Mouse (Mus musculus) urinary bladder, adult 2 months (tissue): ENCODE data around the gene Kif26b. TPM values are rescaled to one million over a fixed set of nuclear protein-coding genes. Genes with fewer than 3 reads are reported as not detected.

Source experiments
- DNase-seq: peaks from one replicate; pipeline ENCODE4 v3.0.0; 2022; ENCODE audit warnings: low spot score
- polyA plus RNA-seq: library from polyadenylated mRNA; depleted of rRNA; stranded (reverse); fragments of >200 nt; gene quantifications from 2 replicates; pipeline ENCODE4 v1.2.3, GENCODE M21; 2012; rRNA removed

Kif26b gene
- 1.4 and 2.0 TPM in 2 replicates for polyA plus RNA-seq

GRCm38 (mm10) chr1:178528431-178529351 is at the start of gene Kif26b:
Gene Kif26b, plus strand, starts transcription at chr1:178529125.
- peak; percentile 47 for DNase-seq

GRCm38 (mm10) chr1:178483854-178484253 is 45.1 kb upstream of the Kif26b start:
- no peak for DNase-seq

GRCm38 (mm10) chr1:178485138-178485867 is 43.6 kb upstream of the Kif26b start:
- DNase-seq = no peak

- DNase-seq = no peak
These were observed 43.1 kb upstream of the Kif26b start for GRCm38 (mm10) chr1:178485868-178486220.

- DNase-seq = no peak
These were observed 42.1 kb upstream of the Kif26b start for GRCm38 (mm10) chr1:178486828-178487227.

- no peak for DNase-seq
These were observed 39.8 kb upstream of the Kif26b start for GRCm38 (mm10) chr1:178489127-178489526.

GRCm38 (mm10) chr1:178491733-178492132 is 37.2 kb upstream of the Kif26b start:
- DNase-seq = no peak

- no peak for DNase-seq
These were observed 36.4 kb upstream of the Kif26b start for GRCm38 (mm10) chr1:178492493-178492892.

GRCm38 (mm10) chr1:178496186-178496585 is 32.7 kb upstream of the Kif26b start:
- no peak for DNase-seq

GRCm38 (mm10) chr1:178496841-178497240 is 32.1 kb upstream of the Kif26b start:
- no peak for DNase-seq

- DNase-seq = no peak
These were observed 22.0 kb upstream of the Kif26b start for GRCm38 (mm10) chr1:178506938-178507337.

- DNase-seq = no peak
These were observed 16.4 kb upstream of the Kif26b start for GRCm38 (mm10) chr1:178512323-178513031.

- no peak for DNase-seq
These were observed 15.0 kb upstream of the Kif26b start for GRCm38 (mm10) chr1:178513954-178514353.

- DNase-seq = no peak
These were observed 13.1 kb upstream of the Kif26b start for GRCm38 (mm10) chr1:178515839-178516238.

GRCm38 (mm10) chr1:178522389-178522788 is 6.5 kb upstream of the Kif26b start:
- DNase-seq = no peak

GRCm38 (mm10) chr1:178523152-178523551 is 5.8 kb upstream of the Kif26b start:
- no peak for DNase-seq

GRCm38 (mm10) chr1:178527185-178527546 is 1.8 kb upstream of the Kif26b start:
- peak; percentile 49 for DNase-seq

- peak; percentile 44 for DNase-seq
These were observed 1.2 kb upstream of the Kif26b start for GRCm38 (mm10) chr1:178527547-178528361.

- DNase-seq = peak; percentile 23
These were observed 781 bp downstream of the Kif26b start for GRCm38 (mm10) chr1:178529512-178530300.

GRCm38 (mm10) chr1:178530301-178531078 is 1.6 kb downstream of the Kif26b start:
- DNase-seq = peak; percentile 82
